Mouse (Mus musculus) E14TG2a.4 (cell line): ENCODE measurements around the gene Slc12a4.

Source experiments
- CTCF ChIP-seq: conservative IDR thresholded peaks from 2 replicates; pipeline ENCODE4 v1.5.1; 2014; ENCODE audit warnings: low read length
- NANOG ChIP-seq: IDR thresholded peaks from 2 replicates; pipeline ENCODE4 v1.6.1; 2014; ENCODE audit warnings: borderline replicate concordance, low read length, mixed read lengths
- POU5F1 ChIP-seq: IDR thresholded peaks from 2 replicates; pipeline ENCODE4 v1.6.1; 2014; ENCODE audit warnings: low read length, borderline replicate concordance

DNA sequence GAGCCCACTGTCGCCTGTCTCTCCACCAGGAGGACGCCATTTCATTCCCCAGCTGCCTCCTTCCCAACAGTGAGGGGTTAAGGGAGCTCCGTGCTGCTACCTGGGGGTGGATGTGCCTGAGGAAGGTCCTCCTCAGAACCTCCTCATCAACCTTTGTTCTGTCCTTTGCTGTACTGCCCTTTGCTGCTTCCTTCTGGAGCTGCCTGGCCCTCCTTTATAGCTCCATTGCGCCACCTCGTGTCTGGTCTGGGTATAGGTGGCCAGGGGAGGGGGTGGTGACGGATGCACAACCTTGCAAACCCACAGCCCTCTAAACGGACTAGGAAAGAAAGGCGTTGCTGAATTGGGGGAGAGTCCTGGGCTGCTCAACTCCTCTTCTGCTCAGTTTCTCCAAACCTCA, 35.3 kb downstream of the Slc12a4 start:
- TF ChIP-seq CTCF = peak; percentile 99
- no peak for TF ChIP-seq NANOG
- no peak for TF ChIP-seq POU5F1
